Mouse (Mus musculus) cerebellum, adult 11 months (tissue): ENCODE measurements around the gene Spata31d1b.

Experiments used
- DNase-seq: peaks from one replicate; pipeline ENCODE4 v3.0.0; 2022

Gene Spata31d1b

DNA sequence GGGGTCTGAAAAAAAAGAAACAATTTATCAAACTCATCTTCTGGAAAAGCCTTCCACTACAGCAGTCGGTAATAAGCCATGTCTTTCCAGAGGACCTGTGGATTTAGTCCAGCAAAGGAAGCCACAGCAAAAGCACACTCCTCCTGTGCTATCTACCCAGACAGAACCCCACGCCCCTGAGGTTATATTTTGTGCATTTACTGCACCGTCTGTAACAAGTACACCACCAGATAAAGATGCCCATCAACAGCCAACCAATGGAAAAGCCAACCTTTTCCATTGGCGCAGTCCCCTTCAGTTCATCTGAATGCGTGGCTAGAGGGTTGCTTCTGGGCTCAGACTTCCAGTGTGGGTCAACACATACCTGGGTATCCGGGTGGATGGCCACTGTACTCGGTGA, 50.7 kb downstream of the Spata31d1b start:
- no peak for DNase-seq

DNA sequence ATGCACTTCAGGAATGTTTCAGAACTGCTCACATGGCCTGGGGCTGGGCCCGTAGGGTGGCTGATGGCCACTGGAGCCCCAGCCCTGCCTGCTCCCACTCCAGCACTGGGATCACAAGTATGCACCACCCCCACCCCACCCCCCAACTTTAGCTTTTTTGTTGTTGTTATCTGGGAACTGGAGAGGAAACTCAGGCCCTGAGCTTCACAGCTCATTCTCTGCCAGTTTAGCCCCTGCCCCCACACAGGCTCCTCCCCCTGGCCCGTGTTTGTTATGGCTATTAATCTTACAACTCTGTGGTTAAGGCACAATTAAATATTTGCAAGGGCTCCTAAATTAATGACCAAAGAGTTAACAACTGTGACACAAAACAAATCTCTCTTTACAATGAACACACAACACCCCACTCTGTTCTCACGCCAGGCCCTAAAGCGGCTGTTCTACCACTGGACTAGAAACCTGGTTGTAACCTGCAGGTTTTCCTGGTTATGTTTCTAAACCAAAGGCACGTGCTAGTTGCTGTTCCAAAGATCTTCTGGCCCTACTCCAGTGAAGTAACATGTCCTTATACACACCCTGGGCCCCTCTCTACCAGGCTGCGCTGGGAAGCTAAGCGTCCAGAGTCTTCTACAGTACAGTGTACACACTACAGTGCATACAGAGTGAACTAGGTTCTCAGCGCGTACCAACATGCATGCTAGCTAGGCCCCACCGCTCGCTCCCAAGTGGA, 54.9 kb downstream of the Spata31d1b start:
- DNase-seq = no peak

GRCm38 (mm10) chr13:59768531-59768930, 56.4 kb downstream of the Spata31d1b start:
- no peak for DNase-seq
